Mouse (Mus musculus) hindbrain, embryonic 10.5 days (tissue): Measurements from ENCODE around the gene Wipi2. TPM values are rescaled to one million over a fixed set of nuclear protein-coding genes. Genes with fewer than 3 reads are reported as not detected.
A peak's percentile ranks its signal among the peaks of the same experiment; 100 is the strongest.

Source experiments
- DNase-seq: peaks from one replicate; pipeline ENCODE4 v3.0.0-alpha.2; 2017; ENCODE audit warnings: low spot score
- H3K27ac ChIP-seq: fragments of 300-500 bp; sonication (generic); 2 replicates; pipeline ENCODE4 v1.5.1; 2016; ENCODE audit warnings: mild to moderate bottlenecking, moderate library complexity
- H3K27me3 ChIP-seq: fragments of 300-500 bp; sonication (generic); 2 replicates; pipeline ENCODE4 v1.6.1; 2016; ENCODE audit warnings: mild to moderate bottlenecking; ENCODE audit not compliant: poor library complexity, insufficient read depth, severe bottlenecking
- H3K36me3 ChIP-seq: fragments of 300-500 bp; sonication (generic); 2 replicates; pipeline ENCODE4 v1.6.1; 2016; ENCODE audit warnings: mild to moderate bottlenecking, moderate library complexity
- H3K4me1 ChIP-seq: fragments of 300-500 bp; sonication (generic); replicated peaks from 2 replicates; pipeline ENCODE4 v1.6.1; 2016; ENCODE audit warnings: mild to moderate bottlenecking
- H3K4me3 ChIP-seq: fragments of 300-500 bp; sonication (generic); 2 replicates; pipeline ENCODE4 v1.5.1; 2016; ENCODE audit warnings: mild to moderate bottlenecking, moderate library complexity
- H3K9me3 ChIP-seq: fragments of 300-500 bp; sonication (generic); 2 replicates; pipeline ENCODE4 v1.6.1; 2016; ENCODE audit warnings: mild to moderate bottlenecking, moderate library complexity
- WGBS: fragments of 180-500 bp; shearing (Covaris S2); methylation state at CpG from one replicate; pipeline ENCODE4 v1.1.7; 2016; 5-methylcytosine and 5-hydroxymethylcytosine counted together
- polyA plus RNA-seq: library from polyadenylated mRNA; unstranded; fragments of >200 nt; fragmentation: Nextera tagmentation; extraction: Ambion mirVana; gene quantifications from 2 replicates; pipeline ENCODE4 v1.2.1, GENCODE M21; 2016

Wipi2 gene
- polyA plus RNA-seq, 1 experiment from 2014 or later = 55.6 TPM

- no peaks in the 10 kb centered on the region for H3K27me3 ChIP-seq
- H3K9me3 ChIP-seq = no peaks in the 10 kb centered on the region
- no peak overlapping the region for H3K4me3 ChIP-seq
- DNase-seq = no peak
- 80% methylated on average over 6 of the region's 6 CpGs for WGBS
- no peak overlapping the region for H3K27ac ChIP-seq
- peaks cover 85% of the 10 kb centered on the region for H3K36me3 ChIP-seq
- peaks cover 7% of the 10 kb centered on the region; the same call in 1 of the 2 replicates for H3K4me1 ChIP-seq
Observed at GRCm38 (mm10) chr5:142641331-142642051, 14.0 kb downstream of the Wipi2 start.

- 86% methylated on average over 7 of the region's 7 CpGs for WGBS
- Histone ChIP-seq H3K9me3 (no peaks in the 10 kb centered on the region), H3K4me3 (no peak overlapping the region), H3K27me3 (no peaks in the 10 kb centered on the region), H3K27ac (no peak overlapping the region), H3K4me1 (peaks cover 12% of the 10 kb centered on the region), H3K36me3 (peaks cover 35% of the 10 kb centered on the region)
- DNase-seq = no peak
Observed at GRCm38 (mm10) chr5:142648162-142648561, 20.7 kb downstream of the Wipi2 start.

- Histone ChIP-seq H3K36me3 (peaks cover 28% of the 10 kb centered on the region), H3K27ac (peak overlapping the region; percentile 64; the same call in 1 of the 2 replicates), H3K4me3 (peak overlapping the region; percentile 3; the same call in 1 of the 2 replicates), H3K4me1 (peaks cover 12% of the 10 kb centered on the region), H3K9me3 (no peaks in the 10 kb centered on the region), H3K27me3 (no peaks in the 10 kb centered on the region)
- DNase-seq = no peak
- WGBS = 89% methylated on average over 4 of the region's 4 CpGs
Observed at GRCm38 (mm10) chr5:142649460-142650050, 22.1 kb downstream of the Wipi2 start.

GRCm38 (mm10) chr5:142650390-142650789 is 22.9 kb downstream of the Wipi2 start:
- no peaks in the 10 kb centered on the region for H3K9me3 ChIP-seq
- H3K27me3 ChIP-seq = no peaks in the 10 kb centered on the region
- 74% methylated on average over 3 of the region's 3 CpGs for WGBS
- no peak for DNase-seq
- H3K4me1 ChIP-seq = peaks cover 12% of the 10 kb centered on the region
- 0 out of 2 replicates have a peak overlapping the region, but pooled peaks have one; percentile 64 for H3K27ac ChIP-seq
- peaks cover 26% of the 10 kb centered on the region for H3K36me3 ChIP-seq
- H3K4me3 ChIP-seq = no peak overlapping the region

GRCm38 (mm10) chr5:142650794-142651497 is 23.4 kb downstream of the Wipi2 start:
- DNase-seq = no peak
- Histone ChIP-seq H3K36me3 (peaks cover 30% of the 10 kb centered on the region), H3K4me1 (peaks cover 12% of the 10 kb centered on the region), H3K27me3 (no peaks in the 10 kb centered on the region), H3K9me3 (no peaks in the 10 kb centered on the region), H3K27ac (no peak overlapping the region), H3K4me3 (no peak overlapping the region)
- 88% methylated on average over 6 of the region's 6 CpGs for WGBS

GRCm38 (mm10) chr5:142652266-142652665 is 24.8 kb downstream of the Wipi2 start:
- H3K36me3 ChIP-seq = peaks cover 34% of the 10 kb centered on the region
- no peaks in the 10 kb centered on the region for H3K27me3 ChIP-seq
- H3K4me3 ChIP-seq = no peak overlapping the region
- no peak overlapping the region for H3K27ac ChIP-seq
- WGBS = 69% methylated on average over 4 of the region's 4 CpGs
- H3K4me1 ChIP-seq = peaks cover 12% of the 10 kb centered on the region
- H3K9me3 ChIP-seq = no peaks in the 10 kb centered on the region
- no peak for DNase-seq

- Histone ChIP-seq H3K36me3 (peaks cover 98% of the 10 kb centered on the region), H3K27ac (no peak overlapping the region), H3K4me3 (no peak overlapping the region), H3K27me3 (no peaks in the 10 kb centered on the region), H3K9me3 (no peaks in the 10 kb centered on the region), H3K4me1 (no peaks in the 10 kb centered on the region)
- DNase-seq = no peak
- WGBS = 89% methylated on average over 7 of the region's 7 CpGs
Observed at GRCm38 (mm10) chr5:142660656-142661434, 33.3 kb downstream of the Wipi2 start.

GRCm38 (mm10) chr5:142667921-142668320 is 40.4 kb downstream of the Wipi2 start:
- H3K4me1 ChIP-seq = 0 out of 2 replicates have a peak, but pooled peaks cover 3% of the 10 kb centered on the region
- DNase-seq = no peak
- H3K9me3 ChIP-seq = no peaks in the 10 kb centered on the region
- WGBS = 28% methylated on average over 3 of the region's 3 CpGs
- peaks cover 92% of the 10 kb centered on the region for H3K36me3 ChIP-seq
- H3K27ac ChIP-seq = no peak overlapping the region
- H3K27me3 ChIP-seq = no peaks in the 10 kb centered on the region
- no peak overlapping the region for H3K4me3 ChIP-seq

- H3K9me3 ChIP-seq = no peaks in the 10 kb centered on the region
- DNase-seq = no peak
- 88% methylated on average over 11 of the region's 11 CpGs for WGBS
- H3K27me3 ChIP-seq = no peaks in the 10 kb centered on the region
- 0 out of 2 replicates have a peak, but pooled peaks cover 3% of the 10 kb centered on the region for H3K4me1 ChIP-seq
- no peak overlapping the region for H3K27ac ChIP-seq
- peaks cover 84% of the 10 kb centered on the region for H3K36me3 ChIP-seq
- H3K4me3 ChIP-seq = no peak overlapping the region
Observed at GRCm38 (mm10) chr5:142668556-142669263, 41.2 kb downstream of the Wipi2 start.

- Histone ChIP-seq H3K36me3 (peaks cover 74% of the 10 kb centered on the region), H3K4me1 (0 out of 2 replicates have a peak, but pooled peaks cover 3% of the 10 kb centered on the region), H3K27ac (peak overlapping the region; percentile 40; the same call in 1 of the 2 replicates), H3K4me3 (no peak overlapping the region), H3K27me3 (no peaks in the 10 kb centered on the region), H3K9me3 (no peaks in the 10 kb centered on the region)
- WGBS = 88% methylated on average over 7 of the region's 7 CpGs
- DNase-seq = no peak
Observed at GRCm38 (mm10) chr5:142669726-142670125, 42.2 kb downstream of the Wipi2 start.

- Histone ChIP-seq H3K4me3 (no peak overlapping the region), H3K27me3 (no peaks in the 10 kb centered on the region), H3K36me3 (peaks cover 41% of the 10 kb centered on the region), H3K27ac (peak overlapping the region; percentile 70), H3K9me3 (no peaks in the 10 kb centered on the region), H3K4me1 (0 out of 2 replicates have a peak, but pooled peaks cover 2% of the 10 kb centered on the region)
- WGBS = 28% methylated on average over 5 of the region's 5 CpGs
- peak; percentile 41 for DNase-seq
Observed at GRCm38 (mm10) chr5:142673082-142673481, 45.6 kb downstream of the Wipi2 start.

GRCm38 (mm10) chr5:142678141-142678571 is 50.7 kb downstream of the Wipi2 start:
- whole genome bisulfite sequencing = 66% methylated on average over 7 of the region's 7 CpGs
- peaks cover 6% of the 10 kb centered on the region; the same call in 1 of the 2 replicates for H3K4me1 ChIP-seq
- no peaks in the 10 kb centered on the region for H3K27me3 ChIP-seq
- 0 out of 2 replicates have a peak, but pooled peaks cover 5% of the 10 kb centered on the region for H3K9me3 ChIP-seq
- DNase-seq = no peak
- peak overlapping the region; percentile 24; the same call in 1 of the 2 replicates for H3K27ac ChIP-seq
- H3K36me3 ChIP-seq = no peaks in the 10 kb centered on the region
- H3K4me3 ChIP-seq = no peak overlapping the region
